ENCODE assay signal across 7 mouse cellular contexts in the genomic region with DNA sequence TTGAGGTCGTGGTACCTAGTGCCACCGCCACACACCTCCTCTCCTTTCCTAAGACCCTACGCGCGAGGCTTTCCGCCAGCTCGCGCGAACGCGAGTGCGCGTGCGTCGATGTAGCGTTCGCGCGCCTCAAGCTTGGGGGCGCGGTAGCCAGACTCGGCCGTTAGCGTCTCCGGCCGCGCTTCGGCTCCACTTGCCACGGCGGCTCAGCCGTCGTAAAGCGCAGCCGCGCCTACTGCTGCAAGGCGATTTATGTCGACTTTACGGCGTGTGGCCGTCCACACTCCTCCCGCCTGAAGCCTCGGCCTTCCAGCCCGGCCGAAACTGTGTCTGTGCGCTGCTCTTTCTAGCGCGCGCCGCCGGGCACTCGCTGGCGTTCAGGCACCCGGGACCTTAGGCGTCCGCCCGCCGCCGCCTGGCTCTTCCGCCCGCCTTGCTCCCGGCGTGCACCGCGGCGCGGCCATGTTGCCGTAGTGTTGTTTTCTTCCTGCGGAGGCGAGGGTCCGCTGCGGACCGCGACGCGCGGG. TPM values are rescaled to one million over a fixed set of nuclear protein-coding genes. Genes with fewer than 3 reads are reported as not detected.
DNase-seq lines count a peak whose midpoint lies in the region; ATAC-seq lines count a peak whose summit lies in the region.

TSS of gene Rbm33 (plus strand) at position 400 of the 524 bp plus-strand sequence.

- no peaks in the 10 kb centered on the region for H3K9me3 ChIP-seq in embryonic facial prominence, embryonic 12.5 days
- no peaks in the 10 kb centered on the region for H3K9me3 ChIP-seq in limb, embryonic 11.5 days (ENCODE audit: control insufficient read depth, low read length)
- H3K9me3 ChIP-seq in midbrain, embryonic 14.5 days (ENCODE audit: control insufficient read depth, low read length): no peaks in the 10 kb centered on the region

- peak within 1 kb of the TSS; percentile 100 for H3K9ac ChIP-seq in embryonic facial prominence, embryonic 12.5 days
- H3K9ac ChIP-seq in limb, embryonic 11.5 days (ENCODE audit: low read length): peak within 1 kb of the TSS; percentile 100
- peak within 1 kb of the TSS; percentile 100 for H3K9ac ChIP-seq in midbrain, embryonic 14.5 days (replicated peaks; ENCODE audit: low read length)

- WGBS in embryonic facial prominence, embryonic 12.5 days: under 1% methylated on average over 72 of the region's 76 CpGs
- under 1% methylated on average over 76 of the region's 76 CpGs for WGBS in limb, embryonic 11.5 days
- under 1% methylated on average over 76 of the region's 76 CpGs for WGBS in midbrain, embryonic 14.5 days

- peaks cover 11% of the 10 kb centered on the region for H3K4me1 ChIP-seq in embryonic facial prominence, embryonic 12.5 days
- H3K4me1 ChIP-seq in limb, embryonic 11.5 days (ENCODE audit: control insufficient read depth, insufficient read depth, low read length): no peaks in the 10 kb centered on the region
- peaks cover 31% of the 10 kb centered on the region for H3K4me1 ChIP-seq in midbrain, embryonic 14.5 days (ENCODE audit: control insufficient read depth, insufficient read depth, low read length)

- H3K27ac ChIP-seq in embryonic facial prominence, embryonic 12.5 days: peak within 1 kb of the TSS; percentile 100
- peak within 1 kb of the TSS; percentile 99 for H3K27ac ChIP-seq in limb, embryonic 11.5 days (replicated peaks; ENCODE audit: low read depth, low read length)
- H3K27ac ChIP-seq in midbrain, embryonic 14.5 days (replicated peaks; ENCODE audit: low read depth, low read length): peak within 1 kb of the TSS; percentile 100

- H3K36me3 ChIP-seq in embryonic facial prominence, embryonic 12.5 days: no peaks in the 10 kb centered on the region
- no peaks in the 10 kb centered on the region for H3K36me3 ChIP-seq in limb, embryonic 11.5 days (ENCODE audit: control insufficient read depth, insufficient read depth, low read length)
- no peaks in the 10 kb centered on the region for H3K36me3 ChIP-seq in midbrain, embryonic 14.5 days (ENCODE audit: control insufficient read depth, insufficient read depth, low read length)

- peak within 1 kb of the TSS; percentile 69 for H3K4me2 ChIP-seq in embryonic facial prominence, embryonic 12.5 days (replicated peaks)
- H3K4me2 ChIP-seq in limb, embryonic 11.5 days (ENCODE audit: low read depth, severe bottlenecking): peak within 1 kb of the TSS; percentile 65
- H3K4me2 ChIP-seq in midbrain, embryonic 14.5 days (ENCODE audit: low read length): peak within 1 kb of the TSS; percentile 81

- peak within 1 kb of the TSS; percentile 94 for H3K4me3 ChIP-seq in embryonic facial prominence, embryonic 12.5 days
- peak within 1 kb of the TSS; percentile 65 for H3K4me3 ChIP-seq in limb, embryonic 11.5 days (ENCODE audit: low read depth, low read length)
- H3K4me3 ChIP-seq in midbrain, embryonic 14.5 days (replicated peaks; ENCODE audit: low read depth, low read length): peak within 1 kb of the TSS; percentile 99

- DNase-seq in adrenal gland, postnatal 25 days: peak; percentile 83
- DNase-seq in heart, adult 11 months: peak; percentile 99
- DNase-seq in kidney, adult 18-20 months: peak; percentile 92
- DNase-seq in limb, embryonic 11.5 days (ENCODE audit: low spot score): peak; percentile 89
- peak; percentile 98 for DNase-seq in midbrain, embryonic 14.5 days
- peak; percentile 76 to 89 for DNase-seq in spleen, adult 18-20 months

- no peaks in the 10 kb centered on the region for H3K27me3 ChIP-seq in embryonic facial prominence, embryonic 12.5 days
- H3K27me3 ChIP-seq in limb, embryonic 11.5 days (ENCODE audit: control insufficient read depth, insufficient read depth, low read length): no peaks in the 10 kb centered on the region
- H3K27me3 ChIP-seq in midbrain, embryonic 14.5 days (ENCODE audit: control insufficient read depth, insufficient read depth, low read length): no peaks in the 10 kb centered on the region

- peak; percentile 92 for ATAC-seq in embryonic facial prominence, embryonic 12.5 days (ENCODE audit: insufficient number of reproducible peaks, insufficient read depth, low FRiP score, low TSS enrichment)
- ATAC-seq in limb, embryonic 11.5 days (ENCODE audit: insufficient number of reproducible peaks, low FRiP score, low TSS enrichment, low read depth): peak; percentile 92
- peak; percentile 90 for ATAC-seq in midbrain, embryonic 14.5 days (ENCODE audit: low FRiP score, low TSS enrichment)

RNA-seq across cellular contexts. Expression of gene Rbm33, which starts in this region (rescaled TPM):
- 43.4 and 54.4 TPM in 2 replicates for total RNA-seq in adrenal gland, postnatal 25 days (2021)
- 16.0 and 17.6 TPM in 2 replicates for polyA plus RNA-seq in embryonic facial prominence, embryonic 12.5 days (2016; fragmentation: Nextera tagmentation; extraction: Ambion mirVana)
- 16.4 and 18.5 TPM in 2 replicates for polyA plus RNA-seq in limb, embryonic 11.5 days (2014; fragmentation: Nextera tagmentation; extraction: Ambion mirVana)
- polyA plus RNA-seq in midbrain, embryonic 14.5 days (2014; fragmentation: Nextera tagmentation; extraction: Ambion mirVana): 24.0 and 31.4 TPM in 2 replicates

Comparison
In these comparisons a context has a peak if more than half of its experiments do, and no peak if none do; other contexts are left out.
1. Peak in every context shown above with its lines: DNase-seq, ATAC-seq, H3K4me3 ChIP-seq and H3K27ac ChIP-seq.